Mouse (Mus musculus): ENCODE results near the gene D11Wsu47e. TPM values are rescaled to one million over a fixed set of nuclear protein-coding genes. Genes with fewer than 3 reads are reported as not detected.

D11Wsu47e gene
- polyA plus RNA-seq, 1 experiment from 2014 or later: 28.4 TPM

DNA sequence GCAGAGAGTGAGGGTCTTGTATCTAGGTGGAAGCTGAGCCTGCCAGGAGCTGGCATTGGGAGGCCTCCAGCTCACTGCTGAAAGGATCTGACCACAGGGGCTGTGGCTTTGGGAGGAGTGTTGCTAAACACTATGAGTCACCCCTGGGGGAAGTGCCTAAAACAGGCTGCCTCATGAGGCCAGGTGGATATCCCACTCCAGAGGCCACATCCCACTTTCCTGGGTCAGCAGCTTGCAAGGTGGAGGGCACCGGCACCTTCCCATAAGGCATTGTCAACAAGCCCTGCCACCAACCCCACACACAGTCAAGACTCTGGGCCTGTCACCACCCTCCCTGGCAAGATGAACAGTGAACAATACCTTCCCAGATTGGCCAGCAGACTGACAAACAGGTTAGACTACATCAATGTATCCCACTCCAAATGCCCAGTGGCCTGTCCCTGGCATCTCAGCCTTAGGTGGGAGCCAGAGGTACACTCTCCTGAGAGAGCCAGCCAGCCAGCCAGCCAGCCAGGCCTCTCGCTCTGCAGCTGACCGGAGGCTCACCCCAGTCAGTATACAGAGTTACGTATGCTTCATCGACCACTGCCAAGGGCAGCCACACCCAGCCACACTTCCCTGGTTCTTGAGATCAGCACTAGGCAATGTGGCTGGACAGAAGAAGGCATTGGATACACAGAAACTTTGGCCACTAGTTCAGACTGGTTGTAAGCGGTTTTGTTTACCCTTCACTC is 49.6 kb downstream of the D11Wsu47e start:
- H3K9me3 ChIP-seq (replicated peaks): no peaks in the 10 kb centered on the region
- no peak overlapping the region for H3K4me3 ChIP-seq
- H3K27me3 ChIP-seq (ENCODE audit: low read depth, poor library complexity, severe bottlenecking): no peaks in the 10 kb centered on the region
- peaks cover 94% of the 10 kb centered on the region for H3K36me3 ChIP-seq
- peaks cover 90% of the 10 kb centered on the region for H3K4me1 ChIP-seq
- no peak for DNase-seq (ENCODE audit: low spot score)
- no peak overlapping the region for H3K27ac ChIP-seq
- WGBS: 81% methylated on average over 6 of the region's 6 CpGs

DNA sequence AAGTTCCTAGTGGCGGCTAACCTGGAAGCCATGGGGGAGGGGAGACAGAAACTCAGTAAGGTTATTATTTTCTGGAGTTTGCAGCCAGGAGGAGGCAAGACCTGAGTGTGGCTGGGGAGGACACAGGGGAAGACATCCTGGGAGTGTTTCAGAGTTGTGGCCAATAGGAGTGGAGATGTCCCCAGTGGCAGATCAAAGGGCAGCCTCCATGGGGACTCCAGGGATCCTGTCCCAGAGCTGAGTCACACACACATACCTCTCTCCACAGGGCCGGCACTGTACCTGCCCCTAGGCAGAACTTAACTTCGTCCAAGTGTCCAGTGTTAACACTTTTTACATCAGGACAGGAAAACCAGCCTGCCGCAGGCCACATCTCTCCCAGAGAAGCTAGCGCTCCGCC is 50.9 kb downstream of the D11Wsu47e start:
- Histone ChIP-seq H3K36me3 (peaks cover 94% of the 10 kb centered on the region), H3K4me3 (no peak overlapping the region), H3K27me3 (ENCODE audit: low read depth, poor library complexity, severe bottlenecking) (no peaks in the 10 kb centered on the region), H3K4me1 (peaks cover 90% of the 10 kb centered on the region), H3K27ac (no peak overlapping the region), H3K9me3 (replicated peaks) (no peaks in the 10 kb centered on the region)
- DNase-seq (ENCODE audit: low spot score): no peak
- WGBS: 73% methylated on average over 6 of the region's 6 CpGs

- Histone ChIP-seq H3K36me3 (peaks cover 94% of the 10 kb centered on the region), H3K4me1 (peaks cover 76% of the 10 kb centered on the region)
Observed at GRCm38 (mm10) chr11:113736848-113737552, 52.8 kb downstream of the D11Wsu47e start.

DNA sequence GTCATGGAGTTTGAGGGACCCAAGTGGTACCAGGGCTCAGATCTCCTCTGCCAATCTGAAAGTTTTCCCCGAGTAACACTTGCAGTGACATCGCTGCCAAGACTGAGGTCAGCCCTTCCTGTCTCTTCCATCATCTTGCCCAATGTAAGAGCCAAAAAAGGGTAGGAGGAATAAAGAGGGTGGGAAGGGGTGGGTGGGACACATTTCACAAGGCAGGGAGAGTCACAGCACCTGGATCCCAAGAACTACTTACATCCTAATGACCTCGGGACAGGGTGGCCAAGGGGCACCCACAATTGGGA is 53.3 kb downstream of the D11Wsu47e start:
- no peaks in the 10 kb centered on the region for H3K27me3 ChIP-seq (ENCODE audit: low read depth, poor library complexity, severe bottlenecking)
- H3K9me3 ChIP-seq (replicated peaks): no peaks in the 10 kb centered on the region
- H3K4me1 ChIP-seq: peaks cover 72% of the 10 kb centered on the region
- peaks cover 94% of the 10 kb centered on the region for H3K36me3 ChIP-seq
- H3K4me3 ChIP-seq: no peak overlapping the region
- WGBS: 84% methylated on average over 3 of the region's 3 CpGs
- no peak for DNase-seq (ENCODE audit: low spot score)
- H3K27ac ChIP-seq: no peak overlapping the region

More at GRCm38 (mm10) chr11:113736848-113737552, 52.8 kb downstream of the D11Wsu47e start:
- Histone ChIP-seq H3K27me3 (ENCODE audit: low read depth, poor library complexity, severe bottlenecking) (no peaks in the 10 kb centered on the region), H3K9me3 (replicated peaks) (no peaks in the 10 kb centered on the region), H3K27ac (no peak overlapping the region), H3K4me3 (no peak overlapping the region)
- WGBS: 90% methylated on average over 11 of the region's 11 CpGs
- DNase-seq (ENCODE audit: low spot score): no peak

DNA sequence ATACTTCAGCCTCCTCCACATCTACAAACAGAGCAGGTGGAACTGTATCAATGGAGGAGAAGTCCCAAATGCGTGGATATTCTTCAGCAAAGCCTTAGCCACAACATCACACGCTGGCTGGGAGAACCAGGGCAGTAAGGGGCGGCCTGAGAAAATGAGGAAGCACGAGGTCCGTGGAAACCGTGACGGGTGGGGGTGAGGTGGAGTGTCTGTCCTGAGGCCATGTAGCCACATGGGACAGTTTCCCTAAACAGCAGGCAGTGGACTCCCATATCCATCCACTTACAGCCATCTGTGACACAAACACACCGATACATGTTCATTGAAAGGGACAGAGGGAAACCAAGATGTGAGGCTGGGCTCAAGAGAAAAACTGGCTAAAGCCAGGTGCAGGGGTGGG is 53.7 kb downstream of the D11Wsu47e start:
- Histone ChIP-seq H3K9me3 (replicated peaks) (no peaks in the 10 kb centered on the region), H3K27me3 (ENCODE audit: low read depth, poor library complexity, severe bottlenecking) (no peaks in the 10 kb centered on the region), H3K27ac (no peak overlapping the region), H3K4me3 (no peak overlapping the region), H3K36me3 (peaks cover 94% of the 10 kb centered on the region), H3K4me1 (peaks cover 68% of the 10 kb centered on the region)
- 94% methylated on average over 8 of the region's 8 CpGs for WGBS
- DNase-seq (ENCODE audit: low spot score): no peak

- Histone ChIP-seq H3K27ac (no peak overlapping the region), H3K36me3 (peaks cover 96% of the 10 kb centered on the region), H3K4me3 (no peak overlapping the region), H3K9me3 (replicated peaks) (0 out of 2 replicates have a peak, but pooled peaks cover 6% of the 10 kb centered on the region), H3K4me1 (peaks cover 55% of the 10 kb centered on the region), H3K27me3 (ENCODE audit: low read depth, poor library complexity, severe bottlenecking) (no peaks in the 10 kb centered on the region)
- WGBS: 91% methylated on average over 8 of the region's 8 CpGs
- DNase-seq (ENCODE audit: low spot score): no peak
Observed at GRCm38 (mm10) chr11:113739213-113739612, 55.0 kb downstream of the D11Wsu47e start.

DNA sequence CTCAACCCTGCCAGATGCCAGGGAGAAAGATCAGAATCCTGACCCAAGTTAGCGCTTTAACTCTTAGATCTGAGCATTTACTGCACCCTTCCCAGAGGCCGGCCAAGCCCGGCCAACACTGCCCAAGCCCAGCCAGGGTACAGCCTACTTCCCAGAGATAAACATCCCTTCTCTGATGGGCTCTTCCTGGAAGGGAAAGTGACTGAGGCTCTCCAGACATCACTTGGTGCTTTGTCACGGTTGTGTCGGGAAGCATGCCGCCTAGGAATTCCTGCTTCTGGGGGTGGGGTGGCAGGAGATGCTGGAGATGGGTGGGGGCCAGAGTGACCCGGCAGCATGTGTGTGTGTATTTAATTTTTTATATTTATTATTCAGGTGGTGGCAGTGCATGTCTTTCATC is 55.9 kb downstream of the D11Wsu47e start:
- H3K9me3 ChIP-seq (replicated peaks): 0 out of 2 replicates have a peak, but pooled peaks cover 6% of the 10 kb centered on the region
- no peak for DNase-seq (ENCODE audit: low spot score)
- no peak overlapping the region for H3K27ac ChIP-seq
- peaks cover 46% of the 10 kb centered on the region for H3K4me1 ChIP-seq
- no peak overlapping the region for H3K4me3 ChIP-seq
- WGBS: 71% methylated on average over 7 of the region's 7 CpGs
- H3K36me3 ChIP-seq: peaks cover 96% of the 10 kb centered on the region
- H3K27me3 ChIP-seq (ENCODE audit: low read depth, poor library complexity, severe bottlenecking): no peaks in the 10 kb centered on the region

DNA sequence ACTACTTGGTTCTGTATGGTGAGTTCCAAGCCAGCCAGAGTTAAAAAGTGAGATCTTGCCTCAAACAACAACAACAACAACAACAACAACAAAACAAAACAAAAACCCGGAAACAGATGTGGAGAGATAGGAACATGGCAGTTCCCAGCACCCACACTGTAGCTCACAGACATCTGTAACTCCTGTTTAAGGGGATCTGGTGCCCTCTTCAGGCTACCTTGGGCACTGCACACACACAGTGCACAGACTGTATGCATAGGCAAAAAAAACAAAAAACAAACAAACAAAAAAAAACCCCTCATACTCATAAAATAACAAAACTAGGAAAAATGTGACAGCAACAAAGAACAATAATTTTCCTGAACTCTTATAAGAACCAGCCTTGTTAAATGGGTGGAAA is 58.8 kb downstream of the D11Wsu47e start:
- Histone ChIP-seq H3K27me3 (ENCODE audit: low read depth, poor library complexity, severe bottlenecking) (no peaks in the 10 kb centered on the region), H3K9me3 (replicated peaks) (0 out of 2 replicates have a peak, but pooled peaks cover 6% of the 10 kb centered on the region), H3K27ac (no peak overlapping the region), H3K4me1 (peaks cover 42% of the 10 kb centered on the region), H3K4me3 (no peak overlapping the region), H3K36me3 (peaks cover 98% of the 10 kb centered on the region)
- 97% methylated on average over 1 of the region's 1 CpGs for WGBS
- no peak for DNase-seq (ENCODE audit: low spot score)

Other genes starting within 250 kb of the D11Wsu47e start
- 0.55 and 0.68 TPM in 2 replicates for gene Sstr2, start 65.1 kb upstream of the D11Wsu47e start, polyA plus RNA-seq (2016; fragmentation: Nextera tagmentation; extraction: Ambion mirVana)
- gene Cog1, start 35.2 kb upstream of the D11Wsu47e start, polyA plus RNA-seq (2016; fragmentation: Nextera tagmentation; extraction: Ambion mirVana): 26.3 and 31.1 TPM in 2 replicates
- gene Slc39a11, start 34.3 kb upstream of the D11Wsu47e start, polyA plus RNA-seq (2016; fragmentation: Nextera tagmentation; extraction: Ambion mirVana): 14.2 and 15.7 TPM in 2 replicates
- gene Fam104a, start 257 bp upstream of the D11Wsu47e start, polyA plus RNA-seq (2016; fragmentation: Nextera tagmentation; extraction: Ambion mirVana): 55.0 and 55.4 TPM in 2 replicates
- gene Cpsf4l, start 25.6 kb downstream of the D11Wsu47e start, polyA plus RNA-seq (2016; fragmentation: Nextera tagmentation; extraction: Ambion mirVana): 0.67 and 0.90 TPM in 2 replicates
- gene Cdc42ep4, start 67.5 kb downstream of the D11Wsu47e start, polyA plus RNA-seq (2016; fragmentation: Nextera tagmentation; extraction: Ambion mirVana): 111 and 130 TPM in 2 replicates